Mouse (Mus musculus) frontal cortex, postnatal 14 days (tissue): ENCODE results near the gene Mt4.
"Not testable (repeated sequence)": the region's sequence is repeated elsewhere in the genome, so short reads cannot be mapped to it uniquely, and the experiment has no call there.

Experiments used
- DNase-seq, 2 experiments: peaks; one replicate each; pipeline ENCODE4 v3.0.0; 2022; ENCODE audit warnings: low spot score in 2 of 2

Gene Mt4

GRCm38 (mm10) chr8:94134601-94135000 is 2.4 kb upstream of the Mt4 start:
- DNase-seq, result not testable (repeated sequence)

GRCm38 (mm10) chr8:94135556-94135955 is 1.4 kb upstream of the Mt4 start:
- no peak for DNase-seq

GRCm38 (mm10) chr8:94136192-94136591 is 805 bp upstream of the Mt4 start:
- no peak for DNase-seq

GRCm38 (mm10) chr8:94140266-94140795 is 3.3 kb downstream of the Mt4 start:
- no peak for DNase-seq

GRCm38 (mm10) chr8:94148236-94148635 is 11.2 kb downstream of the Mt4 start:
- no peak for DNase-seq

- no peak for DNase-seq
Measured at GRCm38 (mm10) chr8:94150925-94151324, 13.9 kb downstream of the Mt4 start.

- peak; percentile 73 to 82 for DNase-seq
Measured at GRCm38 (mm10) chr8:94152513-94153300, 15.7 kb downstream of the Mt4 start, which contains the start of gene Mt3. TSS of gene Mt3 (plus strand) at chr8:94152607.

- DNase-seq, result peak in 1 of 2 experiments; percentile 19
Measured at GRCm38 (mm10) chr8:94153451-94153850, 16.5 kb downstream of the Mt4 start.

- DNase-seq, result no peak
Measured at GRCm38 (mm10) chr8:94154537-94154936, 17.5 kb downstream of the Mt4 start.

GRCm38 (mm10) chr8:94156092-94156491 is 19.1 kb downstream of the Mt4 start:
- no peak for DNase-seq

- not testable (repeated sequence) for DNase-seq
Measured at GRCm38 (mm10) chr8:94165772-94166171, 28.8 kb downstream of the Mt4 start.

GRCm38 (mm10) chr8:94167244-94167643 is 30.2 kb downstream of the Mt4 start:
- peak; percentile 81 to 94 for DNase-seq

GRCm38 (mm10) chr8:94169547-94169946 is 32.5 kb downstream of the Mt4 start:
- DNase-seq, result no peak

- no peak for DNase-seq
Measured at GRCm38 (mm10) chr8:94171321-94171755, 34.3 kb downstream of the Mt4 start.

GRCm38 (mm10) chr8:94172075-94172808 is 35.2 kb downstream of the Mt4 start, which contains the start of gene Mt2:
TSS of gene Mt2 (plus strand) at chr8:94172664.
- DNase-seq, result peak; percentile 48 to 68

- DNase-seq, result no peak
Measured at GRCm38 (mm10) chr8:94172809-94173732, 36.1 kb downstream of the Mt4 start.

- DNase-seq, result no peak
Measured at GRCm38 (mm10) chr8:94173848-94174403, 36.9 kb downstream of the Mt4 start.

GRCm38 (mm10) chr8:94174619-94175213 is 37.7 kb downstream of the Mt4 start:
- DNase-seq, result no peak

GRCm38 (mm10) chr8:94177716-94178390 is 40.9 kb downstream of the Mt4 start:
- no peak for DNase-seq
